In genomic region chr1:39691974-39692373, GRCm38 (mm10) we compare ENCODE assay signal across 1 mouse cellular context.
TF ChIP-seq lines count a peak whose summit lies in the region.

No protein-coding gene starts in this region.

TF ChIP-seq in C2C12, 6 proteins besides CTCF, POLR2A, EP300 and RAD21 (continued from another document):
- no peak for TF ChIP-seq USF1 (IDR thresholded peaks at IDR 0.05; ENCODE audit: low read depth)
- TF ChIP-seq FOSL1 (IDR thresholded peaks at IDR 0.05; ENCODE audit: insufficient read depth, low read length, poor library complexity, severe bottlenecking) = no peak
- TF ChIP-seq MAX (IDR thresholded peaks at IDR 0.05) = no peak
- TF ChIP-seq CEBPB (IDR thresholded peaks at IDR 0.05; ENCODE audit: low read depth) = no peak
- peak; percentile 90 for TF ChIP-seq MYOD1 (IDR thresholded peaks at IDR 0.05; ENCODE audit: control insufficient read depth, insufficient read length, low read depth)
TF ChIP-seq in C2C12: peak in this region for 1.
